Mouse (Mus musculus) heart, postnatal 36 days (tissue): Measurements from ENCODE around the gene Tnfrsf26. TPM values are rescaled to one million over a fixed set of nuclear protein-coding genes. Genes with fewer than 3 reads are reported as not detected.
"Not testable (repeated sequence)": the region's sequence is repeated elsewhere in the genome, so short reads cannot be mapped to it uniquely, and the experiment has no call there.

Source experiments
- DNase-seq, 2 experiments: peaks; one replicate each; pipeline ENCODE4 v3.0.0; 2021 to 2022
- intact Hi-C: fragments of 180-260 bp; cut with DNase I; formaldehyde crosslinking; loops from one replicate; pipeline ENCODE4 v1.15.1; 2025
- total RNA-seq, 2 experiments: library from RNA; stranded (reverse); gene quantifications; 2 replicates each; pipeline ENCODE4 v1.2.3; 2021

The Tnfrsf26 gene
- under 1 TPM; 0.44 to 0.81 TPM for total RNA-seq

DNA sequence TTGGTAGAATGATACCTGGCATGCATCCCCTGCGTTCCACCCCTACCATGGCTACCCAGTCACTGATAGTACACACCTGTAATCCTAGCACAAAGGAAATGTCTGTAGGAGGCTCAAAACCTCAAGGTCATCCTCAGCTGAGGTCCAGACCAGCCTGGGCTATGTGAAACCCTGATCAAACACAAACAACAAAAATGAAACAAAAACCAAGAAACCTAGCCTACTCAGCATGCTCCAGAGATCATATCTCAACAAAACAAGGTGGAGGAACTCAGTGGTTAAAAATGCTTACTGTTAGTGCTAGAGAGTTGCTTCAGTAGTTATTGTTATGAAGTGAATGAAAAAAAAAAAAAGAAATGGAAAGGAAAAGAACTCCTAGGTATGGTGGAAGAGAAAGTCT lies at the start of gene Tnfrsf26:
Tnfrsf26 (minus strand) TSS at position 183 of the 400 bp plus-strand sequence.
- no peak for DNase-seq
- intact Hi-C loops, result no loop called here

DNA sequence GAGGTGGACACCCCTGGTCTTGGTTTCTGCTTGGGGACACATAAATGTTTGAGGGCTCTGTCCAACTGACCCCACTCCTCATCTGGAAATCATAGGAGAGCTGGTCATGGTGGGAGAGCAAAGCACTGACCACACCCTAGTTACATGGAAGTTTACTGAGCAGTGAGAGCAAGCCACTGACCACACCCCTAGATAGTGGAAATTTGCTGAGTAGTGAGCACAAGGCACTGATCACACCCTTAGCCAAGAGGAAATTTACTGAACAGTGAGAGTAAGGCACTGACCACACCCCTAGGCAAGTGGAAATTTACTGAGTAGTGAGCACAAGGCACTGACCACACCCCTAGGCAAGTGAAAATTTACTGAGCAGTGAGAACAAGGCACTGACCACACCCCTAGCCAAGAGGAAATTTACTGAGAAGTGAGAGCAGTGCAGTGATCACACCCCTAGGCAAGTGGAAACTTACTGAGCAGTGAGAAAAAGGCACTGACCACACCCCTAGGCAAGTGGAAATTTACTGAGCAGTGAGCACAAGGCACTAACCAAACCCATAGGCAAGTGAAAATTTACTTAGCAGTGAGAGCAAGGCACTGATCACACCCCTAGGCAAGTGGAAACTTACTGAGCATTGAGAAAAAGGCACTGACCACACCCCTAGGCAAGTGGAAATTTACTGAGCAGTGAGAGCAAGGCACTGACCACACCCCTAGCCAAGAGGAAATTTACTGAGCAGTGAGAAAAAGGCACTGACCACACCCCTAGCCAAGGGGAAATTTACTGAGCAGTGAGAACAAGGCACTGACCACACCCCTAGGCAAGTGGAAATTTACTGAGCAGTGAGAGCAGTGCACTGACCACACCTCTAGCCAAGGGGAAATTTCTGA lies 38.1 kb upstream of the Tnfrsf26 start:
- DNase-seq, result no peak
- intact Hi-C loops, result loop anchor here (2.0 kb wide), 1 partner anchor 28 kb away; no protein-coding TSS in a partner anchor

DNA sequence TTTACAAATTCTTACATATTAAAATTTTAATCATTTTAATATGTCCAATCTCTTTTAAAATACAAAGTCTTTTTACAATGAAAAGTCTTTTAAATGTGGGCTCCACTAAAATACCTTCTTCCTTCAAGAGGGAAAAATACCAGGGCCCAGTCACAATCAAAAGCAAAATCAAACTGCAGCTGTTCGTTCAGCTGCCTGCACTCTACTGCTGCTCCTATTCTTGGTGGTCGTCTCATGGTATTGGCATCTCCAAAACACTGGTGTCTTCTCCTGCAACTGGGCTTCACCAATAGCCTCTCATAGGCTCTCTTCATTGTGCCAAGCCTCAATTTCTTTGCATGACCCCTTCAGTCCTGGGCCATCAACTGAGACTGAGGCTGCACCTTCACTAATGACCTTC lies 34.9 kb upstream of the Tnfrsf26 start:
- no peak for DNase-seq
- intact Hi-C loops, result no loop called here

DNA sequence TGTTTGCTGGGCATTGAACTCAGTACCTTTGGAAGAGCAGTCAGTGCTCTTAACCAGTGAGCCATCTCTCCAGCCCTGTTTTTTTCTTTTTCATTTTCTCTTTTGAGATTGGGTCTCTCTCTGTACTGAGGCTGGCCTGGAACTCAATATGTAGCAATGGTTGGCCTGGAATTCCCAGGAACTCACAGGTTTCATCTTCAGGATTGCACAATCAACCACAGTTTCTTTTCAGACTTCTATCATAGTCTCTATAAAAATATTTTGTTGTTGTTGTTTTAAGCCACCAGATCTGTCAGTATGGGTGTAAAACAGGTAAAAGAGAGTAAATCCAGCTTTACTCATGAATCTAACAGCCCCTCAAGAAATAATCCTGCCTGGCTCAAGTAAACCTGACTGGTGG lies 32.3 kb upstream of the Tnfrsf26 start:
- no peak for DNase-seq
- intact Hi-C loops, result no loop called here

DNA sequence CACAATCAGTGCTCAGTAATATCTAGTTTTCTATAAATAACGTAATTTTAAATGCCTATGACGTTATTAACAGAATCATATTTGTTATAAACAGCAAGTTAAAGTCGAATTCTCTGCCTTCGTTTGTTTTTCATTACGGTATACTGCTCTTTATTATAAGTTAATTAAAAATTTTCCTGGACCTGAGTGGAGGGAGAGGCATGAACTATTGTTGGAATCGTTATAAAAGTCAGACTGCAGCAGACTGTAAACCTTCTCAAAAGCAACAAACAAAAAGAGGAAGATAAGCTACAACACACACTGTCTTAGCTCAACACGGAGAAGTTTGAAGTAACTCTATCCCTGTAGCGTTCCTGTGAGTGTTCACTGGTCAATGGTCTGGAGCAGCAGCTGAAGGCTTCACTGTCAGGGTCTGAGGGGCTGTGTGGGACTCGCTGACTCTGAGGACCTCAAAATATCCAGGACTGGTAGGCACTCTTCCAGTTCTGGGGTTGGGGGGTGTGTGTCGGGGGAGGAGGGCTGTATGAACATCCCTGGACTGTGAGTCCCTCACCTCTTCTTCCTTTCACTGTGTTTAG lies 21.3 kb upstream of the Tnfrsf26 start:
- intact Hi-C loops, result loop anchor here (1.0 kb wide), 1 partner anchor 35 kb away; the partner anchor contains the start of gene Tnfrsf23

DNA sequence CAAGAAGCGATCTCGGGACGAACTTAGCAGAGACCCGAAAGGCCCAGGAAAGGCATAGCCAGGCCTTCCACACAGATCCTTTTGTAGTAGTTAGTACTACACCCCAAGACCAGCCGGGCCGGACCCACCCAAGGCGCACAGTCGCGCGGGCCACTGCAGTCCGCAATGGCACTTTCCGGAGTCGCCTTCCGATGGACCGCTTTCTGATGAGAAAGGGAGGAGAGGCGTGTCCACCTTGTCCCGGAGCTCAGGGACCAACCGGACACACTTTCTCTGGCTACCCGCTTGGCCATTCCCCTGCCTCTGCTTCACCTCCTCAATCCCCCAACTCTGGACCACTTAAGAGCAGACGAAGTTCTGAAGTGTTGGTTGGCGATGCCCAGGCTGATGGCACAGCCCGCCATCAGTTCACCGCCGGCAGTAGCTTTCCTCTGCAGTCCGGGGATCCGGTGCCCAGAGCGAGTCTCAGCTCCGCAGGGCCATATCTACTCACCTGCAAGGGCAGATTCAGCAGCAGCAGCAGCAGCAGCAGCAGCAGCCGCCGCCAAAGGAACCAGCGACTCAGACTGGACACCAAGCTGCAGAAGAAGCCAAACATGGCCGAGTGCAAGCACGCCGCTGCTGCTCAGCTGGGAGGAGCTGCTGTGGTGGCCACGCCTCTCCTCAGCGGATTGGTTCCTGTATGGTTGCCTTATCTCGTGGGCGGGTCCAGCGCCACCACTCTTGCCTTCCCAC lies 20.7 kb upstream of the Tnfrsf26 start, which contains the start of gene Tnfrsf22:
Tnfrsf22 (minus strand) TSS at position 628 of the 735 bp plus-strand sequence.
- intact Hi-C loops, result loop anchor here (1.0 kb wide), 1 partner anchor 36 kb away; the partner anchor contains the start of gene Tnfrsf23

More for the DNA sequence above, 21.3 kb upstream of the Tnfrsf26 start:
- not testable (repeated sequence) for DNase-seq

DNA sequence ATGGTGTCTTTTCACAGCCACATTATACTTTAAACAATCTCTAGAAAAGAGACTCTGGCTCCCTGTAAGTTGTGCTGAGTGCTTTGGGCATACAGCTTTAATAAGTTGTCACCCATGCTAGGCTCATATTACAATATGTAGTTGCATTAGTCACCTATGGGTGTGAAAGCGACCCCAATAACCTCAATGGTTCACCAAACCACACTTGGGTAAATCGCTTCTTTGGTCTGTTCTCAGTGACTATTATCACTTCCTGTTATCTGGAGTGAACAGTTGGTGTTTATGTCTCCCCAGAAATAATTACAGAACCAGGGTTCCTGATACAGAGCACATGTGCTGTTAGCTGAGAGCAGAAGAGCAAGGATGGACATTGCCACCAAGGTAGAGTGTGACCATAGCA lies 15.4 kb upstream of the Tnfrsf26 start:
- not testable (repeated sequence) for DNase-seq
- intact Hi-C loops, result loop anchor here (1.0 kb wide), 1 partner anchor 37 kb away; no protein-coding TSS in a partner anchor

More for the DNA sequence above, 20.7 kb upstream of the Tnfrsf26 start, which contains the start of gene Tnfrsf22:
- DNase-seq, result peak; percentile 73 to 77

DNA sequence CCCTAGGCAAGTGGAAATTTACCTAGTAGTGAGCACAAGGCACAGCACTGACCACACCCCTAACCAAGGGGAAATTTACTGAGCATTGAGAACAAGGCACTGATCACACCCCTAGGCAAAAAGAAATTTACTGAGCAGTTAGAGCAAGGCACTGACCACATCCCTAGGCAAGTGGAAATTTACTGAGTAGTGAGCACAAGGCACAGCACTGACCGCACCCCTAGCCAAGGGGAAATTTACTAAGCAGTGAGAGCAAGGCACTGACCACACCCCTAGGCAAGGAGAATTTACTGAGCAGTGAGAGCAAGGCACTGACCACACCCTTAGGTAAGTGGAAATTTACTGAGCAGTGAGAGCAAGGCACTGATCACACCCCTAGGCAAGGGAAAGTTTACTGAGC lies 8.2 kb upstream of the Tnfrsf26 start:
- DNase-seq, result no peak
- intact Hi-C loops, result no loop called here

DNA sequence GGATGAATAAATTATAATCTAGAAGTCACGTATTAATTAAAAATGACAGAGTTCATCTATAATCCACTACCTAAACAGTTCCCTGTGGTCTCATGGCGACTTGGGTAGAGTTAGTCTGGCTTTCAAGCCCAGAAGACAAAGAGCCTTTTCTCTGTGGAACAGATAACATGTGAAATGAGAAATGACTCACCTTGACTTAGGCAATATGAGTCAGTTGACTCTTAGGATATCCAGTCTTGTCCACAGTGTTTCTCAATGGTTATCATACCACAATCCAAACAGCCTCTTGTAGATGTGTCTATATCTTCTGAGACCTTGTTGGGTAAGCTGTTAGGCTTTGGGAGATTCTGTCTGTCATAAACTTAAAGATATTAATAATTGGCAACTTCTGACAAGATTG lies 3.0 kb upstream of the Tnfrsf26 start:
- intact Hi-C loops, result no loop called here
- no peak for DNase-seq

DNA sequence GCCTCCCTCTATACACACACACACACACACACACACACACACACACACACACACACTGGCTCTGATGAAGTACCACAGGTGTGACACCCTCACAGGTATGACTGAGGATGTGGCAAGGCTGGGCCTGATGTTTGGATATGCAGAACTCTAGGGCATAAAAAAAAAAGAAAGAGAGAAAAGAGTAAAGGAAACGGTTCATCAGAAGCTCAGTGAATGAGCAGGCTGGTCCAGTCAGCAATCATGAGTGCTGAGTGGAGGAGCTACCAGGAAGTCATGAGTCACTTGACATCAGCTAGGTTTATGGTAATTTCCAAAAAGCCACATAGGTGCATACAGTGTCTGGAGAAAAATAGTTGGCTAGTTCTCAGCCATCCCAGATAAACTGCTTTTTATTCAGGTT lies 979 bp upstream of the Tnfrsf26 start:
- intact Hi-C loops, result no loop called here

DNA sequence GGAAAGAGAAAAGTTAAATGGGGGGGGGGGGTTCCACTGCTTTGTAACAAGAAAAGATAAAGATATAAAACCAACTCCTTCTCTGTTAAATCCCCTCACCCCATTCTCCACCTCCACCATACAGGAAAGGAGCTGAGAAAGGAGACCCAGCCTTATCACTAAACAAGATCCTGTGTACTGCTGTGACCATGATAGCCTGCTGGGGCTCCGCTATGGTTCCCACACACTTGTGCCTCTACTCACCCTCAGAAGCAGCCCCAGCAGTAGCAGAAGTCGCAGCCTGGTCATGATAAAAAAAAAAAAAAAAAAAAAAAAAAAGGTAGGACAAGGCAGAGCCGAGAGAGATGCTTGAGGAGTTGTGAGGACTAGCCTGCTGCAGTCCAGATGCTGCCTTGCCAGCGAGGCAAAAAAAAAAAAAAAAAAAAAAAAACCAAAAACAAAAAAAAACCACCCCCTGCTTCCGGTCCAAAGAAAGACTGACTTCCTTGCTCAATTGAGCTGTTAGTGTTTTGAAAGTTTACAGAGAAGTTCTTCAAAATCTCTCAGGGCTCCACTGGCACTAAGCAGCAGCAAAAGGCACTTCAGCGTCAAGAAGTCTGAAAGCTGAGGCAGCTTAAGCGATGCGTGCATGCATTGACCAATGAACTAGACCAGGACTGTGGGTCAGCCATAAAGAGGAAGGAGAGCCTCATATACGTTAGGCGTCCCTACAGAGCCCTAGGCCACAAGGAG lies 801 bp downstream of the Tnfrsf26 start:
- intact Hi-C loops, result no loop called here
- peak; percentile 12 to 18 for DNase-seq

More for the DNA sequence above, 979 bp upstream of the Tnfrsf26 start:
- DNase-seq, result no peak

DNA sequence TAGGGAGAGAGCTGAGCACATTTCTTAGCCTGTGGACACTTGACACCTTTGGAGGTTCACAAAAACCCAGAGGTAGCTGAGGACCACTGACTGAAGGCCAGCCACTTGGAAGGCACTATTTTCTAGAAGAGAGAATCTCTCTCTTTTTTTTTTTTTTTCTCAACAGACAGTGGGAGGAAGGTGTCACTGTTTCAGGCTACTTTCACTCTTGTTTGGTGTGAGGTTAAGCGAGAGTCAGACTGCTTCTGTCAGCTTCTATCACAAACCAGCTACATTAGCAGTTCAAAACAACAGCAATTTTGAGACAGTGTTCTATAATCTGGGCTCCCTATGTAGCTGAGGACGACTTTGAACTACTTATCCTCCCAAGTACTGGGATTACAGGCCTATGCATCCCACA lies 2.3 kb downstream of the Tnfrsf26 start:
- intact Hi-C loops, result no loop called here

DNA sequence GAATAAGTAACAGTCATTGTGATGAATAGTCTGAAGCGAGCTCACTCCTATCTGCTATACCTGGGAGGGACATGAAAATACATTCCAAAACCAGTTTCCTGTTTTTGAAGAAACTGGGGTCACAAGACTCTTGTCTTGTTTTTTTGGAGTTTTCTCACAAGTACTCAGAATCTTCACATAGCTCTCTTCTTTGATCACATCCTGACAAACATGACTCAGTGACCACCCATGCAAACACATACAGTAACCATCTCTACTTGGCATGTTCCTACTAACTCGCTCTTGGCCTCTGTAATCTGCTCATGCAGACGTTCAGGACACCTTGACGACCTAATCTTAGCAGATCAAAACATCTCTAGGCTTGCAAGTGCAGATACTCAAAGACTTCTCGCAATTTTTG lies 3.4 kb downstream of the Tnfrsf26 start:
- DNase-seq, result no peak
- intact Hi-C loops, result no loop called here

More for the DNA sequence above, 2.3 kb downstream of the Tnfrsf26 start:
- no peak for DNase-seq

DNA sequence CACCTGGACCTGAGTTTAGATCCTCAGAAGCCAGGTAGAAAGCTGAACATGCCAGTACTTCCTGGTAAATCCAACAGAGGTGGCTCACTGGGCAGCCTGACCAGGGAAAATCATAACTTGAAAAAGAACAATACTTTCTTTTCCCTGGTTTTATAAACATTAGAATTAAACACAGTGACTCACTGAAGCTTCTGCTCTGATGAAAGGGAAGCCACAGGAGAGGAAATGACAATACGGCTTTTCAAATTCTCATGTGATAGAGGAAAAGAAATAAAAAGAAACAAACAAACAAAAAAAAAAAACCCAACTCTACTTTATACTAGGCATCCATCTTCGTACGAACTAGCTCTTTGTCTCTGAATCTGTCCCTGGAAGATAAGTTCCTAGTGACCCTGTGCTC lies 4.0 kb downstream of the Tnfrsf26 start:
- DNase-seq, result no peak
- intact Hi-C loops, result no loop called here

DNA sequence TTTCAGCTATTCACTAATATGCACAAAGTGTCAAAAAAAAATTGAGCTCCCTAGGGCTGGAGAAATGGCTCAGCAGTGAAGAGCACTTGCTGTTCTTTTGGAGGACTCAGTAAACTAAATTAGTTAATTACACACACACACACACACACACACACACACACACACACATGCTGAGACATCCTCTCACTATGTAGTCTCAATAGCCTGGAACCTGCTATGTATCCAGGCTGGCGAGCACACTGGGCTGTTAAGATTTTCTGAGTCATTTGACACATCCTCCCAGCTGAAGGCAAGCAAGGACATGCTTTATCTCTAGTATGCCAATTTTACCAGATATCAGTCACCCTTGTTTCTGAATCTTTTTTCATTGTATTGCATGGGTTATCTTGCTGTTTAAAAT lies 7.6 kb downstream of the Tnfrsf26 start:
- intact Hi-C loops, result no loop called here
- no peak for DNase-seq

DNA sequence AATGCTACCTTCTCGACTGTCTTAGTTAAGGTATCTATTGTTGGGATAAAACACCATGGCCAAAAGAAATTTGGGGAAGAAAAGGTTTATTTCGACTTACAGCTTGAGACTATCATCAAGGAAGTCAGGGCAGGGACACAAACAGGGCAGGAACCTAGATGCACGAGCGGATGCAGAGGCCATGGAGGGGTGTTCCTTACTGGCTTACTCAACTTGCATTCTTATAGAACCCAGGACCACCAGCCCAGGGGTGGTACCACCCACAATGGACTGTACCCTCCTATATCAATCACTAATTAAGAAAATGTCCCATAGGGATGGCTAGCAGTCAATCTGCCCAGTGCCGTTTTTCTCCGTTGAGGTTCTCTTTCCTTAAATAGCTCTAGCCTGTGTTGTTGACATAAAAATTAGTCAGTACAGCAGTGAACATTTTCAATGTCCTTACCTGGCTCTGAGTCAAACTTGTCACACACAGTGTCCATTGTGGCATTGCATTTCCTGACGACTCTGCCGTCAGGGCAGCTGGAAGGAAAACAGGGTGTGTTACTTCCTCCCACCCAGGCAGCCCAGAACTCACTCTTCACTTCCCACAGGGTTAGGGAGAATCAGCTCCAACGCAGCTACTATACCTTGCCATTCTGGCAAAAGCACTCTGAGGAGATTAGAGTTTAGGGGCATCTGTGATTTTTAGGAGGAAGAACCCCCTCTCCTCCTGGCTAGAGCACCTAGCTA lies 14.0 kb downstream of the Tnfrsf26 start:
- intact Hi-C loops, result no loop called here
- peak in 1 of 2 experiments; percentile 34 for DNase-seq

DNA sequence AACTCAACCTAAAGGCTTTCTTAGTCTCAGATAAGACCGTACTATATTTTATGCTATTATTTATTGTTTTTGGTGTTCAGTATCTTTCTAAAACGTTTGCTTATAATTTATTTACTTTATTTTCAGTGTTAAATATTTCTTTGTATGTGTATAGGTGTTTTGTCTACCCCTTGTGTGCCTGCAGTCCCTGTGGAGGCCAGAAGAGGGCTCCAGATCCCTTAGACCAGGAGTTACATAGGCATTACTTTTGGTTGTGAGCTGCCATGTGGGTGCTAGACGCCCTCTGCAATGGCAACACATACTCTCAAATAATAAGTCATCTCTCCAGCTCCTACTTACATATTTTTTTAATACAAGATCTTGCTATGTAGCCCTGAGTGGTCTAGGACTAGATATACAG lies 16.3 kb downstream of the Tnfrsf26 start:
- no peak for DNase-seq
- intact Hi-C loops, result no loop called here

DNA sequence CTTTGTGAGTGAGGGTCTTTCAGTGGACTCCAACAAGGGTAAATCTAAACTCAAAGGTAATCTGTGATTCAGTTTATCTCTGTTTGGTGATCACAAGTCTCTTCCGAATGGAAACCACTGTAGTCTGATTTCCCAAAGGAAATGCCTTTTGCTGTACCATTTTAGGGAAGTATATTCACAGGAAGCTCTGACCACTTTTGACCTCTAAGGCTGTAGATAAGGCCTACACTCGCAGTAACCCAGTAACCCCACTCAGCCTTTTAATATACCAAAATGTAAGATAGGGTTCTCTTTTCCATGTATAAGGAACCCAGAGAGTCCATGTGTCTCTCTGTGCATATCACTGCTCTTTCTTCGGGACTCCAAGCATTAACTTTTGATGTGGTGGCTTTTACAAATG lies 23.2 kb downstream of the Tnfrsf26 start:
- DNase-seq, result no peak
- intact Hi-C loops, result no loop called here

DNA sequence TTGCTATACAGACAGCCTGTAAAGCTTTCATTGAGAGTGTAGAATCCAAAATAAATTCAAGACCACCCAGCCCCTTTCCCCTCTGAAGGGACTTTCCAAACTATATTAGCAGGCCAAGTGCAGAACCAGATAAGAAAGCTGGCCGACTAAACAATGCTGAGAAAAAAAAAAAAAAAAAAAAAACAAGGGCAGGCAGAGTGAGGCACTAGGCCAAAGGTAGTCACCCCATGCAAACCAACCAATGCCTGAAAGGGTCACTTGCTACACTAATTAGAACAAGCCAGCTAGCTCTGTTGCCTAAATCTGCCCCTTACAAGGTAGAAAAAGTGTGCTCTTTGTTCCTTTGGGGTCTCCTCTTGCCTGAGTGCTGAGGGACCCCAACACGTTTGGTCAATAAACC lies 23.6 kb downstream of the Tnfrsf26 start:
- DNase-seq, result no peak
- intact Hi-C loops, result no loop called here

DNA sequence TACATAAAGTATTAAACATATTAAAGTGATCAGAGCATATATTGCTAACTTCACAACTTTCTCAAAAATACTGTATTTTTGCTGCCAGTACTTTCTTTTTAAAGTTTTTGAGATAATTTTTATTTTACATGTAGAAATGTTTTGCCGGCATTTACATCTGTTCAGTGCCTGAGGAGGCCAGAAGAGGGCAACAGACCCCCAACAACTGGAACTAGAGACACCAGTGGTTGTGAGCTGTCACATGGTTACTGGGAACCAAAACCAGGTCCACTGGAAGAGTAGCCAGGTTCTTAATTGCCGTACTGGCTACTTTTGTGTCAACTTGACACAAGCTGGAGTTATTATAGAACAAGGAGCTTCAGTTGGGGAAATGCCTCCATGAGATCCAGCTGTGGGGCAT lies 26.8 kb downstream of the Tnfrsf26 start:
- no peak for DNase-seq
- intact Hi-C loops, result no loop called here
